Mouse (Mus musculus) small intestine, adult 2 months (tissue): ENCODE data around the gene Itpkb.

ENCODE experiments used
- CTCF ChIP-seq: fragments of 200-500 bp; IDR thresholded peaks from 2 replicates; pipeline ENCODE4 v1.5.1; 2012; ENCODE audit warnings: low read depth, mild to moderate bottlenecking, control low read depth, inconsistent platforms, low read length, moderate library complexity, mixed read lengths; ENCODE audit not compliant: insufficient replicate concordance, insufficient read length; ENCODE audit errors: extremely low read depth
- POLR2A ChIP-seq: fragments of 200-500 bp; IDR thresholded peaks from 2 replicates; pipeline ENCODE4 v1.6.1; 2012; ENCODE audit warnings: low read depth, mild to moderate bottlenecking, control low read depth, inconsistent platforms, low read length, moderate library complexity

DNA sequence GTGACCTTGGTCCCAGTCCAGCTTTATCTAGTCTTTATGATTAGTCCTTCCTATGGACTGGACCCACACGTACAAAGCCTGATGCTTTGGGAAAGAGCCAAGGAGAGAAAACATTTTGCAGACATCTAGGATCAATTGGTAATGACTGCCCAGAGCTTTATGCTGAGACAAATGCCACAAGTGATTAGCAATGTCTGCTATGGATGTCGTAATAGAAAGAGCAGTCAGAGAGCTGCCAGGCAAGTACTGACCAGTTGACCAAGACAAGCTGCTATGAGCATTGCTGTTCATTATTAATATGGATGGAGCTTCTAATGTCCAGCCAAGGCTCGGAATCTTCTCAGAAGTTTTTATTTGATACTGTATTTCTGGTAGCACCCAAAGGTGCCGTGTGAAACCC is 109.2 kb downstream of the Itpkb start:
- no peak for TF ChIP-seq CTCF
- no peak for TF ChIP-seq POLR2A
